Mouse (Mus musculus) liver, embryonic 14.5 days (tissue): Measurements from ENCODE around the gene Faap20. TPM values are rescaled to one million over a fixed set of nuclear protein-coding genes. Genes with fewer than 3 reads are reported as not detected.
A peak's percentile ranks its signal among the peaks of the same experiment; 100 is the strongest.

Experiments used
- ATAC-seq: fragments of 200-750 bp; cut with Nextera tagmentation; 2 replicates; pipeline ENCODE4 v1.8.0; 2017; ENCODE audit warnings: moderate number of reproducible peaks, mild to moderate bottlenecking, moderate library complexity; ENCODE audit not compliant: insufficient read depth
- DNase-seq, 3 experiments: peaks; one replicate each; pipeline ENCODE4 v3.0.0-alpha.2; 2012 to 2013; ENCODE audit warnings: low read depth in 3 of 3, low spot score in 3 of 3
- H3K27ac ChIP-seq: fragments of 300-500 bp; sonication (generic); 2 replicates; pipeline ENCODE4 v1.5.1; 2014; ENCODE audit warnings: moderate library complexity, mild to moderate bottlenecking, control low read depth, inconsistent platforms
- H3K27me3 ChIP-seq: fragments of 300-500 bp; sonication (generic); 2 replicates; pipeline ENCODE4 v1.6.1; 2014; ENCODE audit warnings: mild to moderate bottlenecking, low read length, moderate library complexity; ENCODE audit not compliant: control insufficient read depth, insufficient read depth
- H3K36me3 ChIP-seq: fragments of 300-500 bp; sonication (generic); replicated peaks from 2 replicates; pipeline ENCODE4 v1.6.1; 2014; ENCODE audit warnings: low read depth; ENCODE audit not compliant: control insufficient read depth, insufficient read depth
- H3K4me1 ChIP-seq, 2 experiments: fragments of 200-500 bp in 1 of 2; fragments of 300-500 bp in 1 of 2; sonication (generic) in 1 of 2; replicated peaks; 2 replicates each; pipeline ENCODE4 v1.6.1; 2012 to 2014; ENCODE audit warnings: antibody characterized with exemption in 1 of 2, inconsistent platforms in 1 of 2, low read length in 1 of 2; ENCODE audit not compliant: control insufficient read depth in 2 of 2, insufficient read depth in 2 of 2
- H3K4me2 ChIP-seq: fragments of 300-500 bp; sonication (generic); 2 replicates; pipeline ENCODE4 v1.6.1; 2014; ENCODE audit warnings: low read depth, mild to moderate bottlenecking, control low read depth, moderate library complexity
- H3K4me3 ChIP-seq, 2 experiments: fragments of 200-500 bp in 1 of 2; fragments of 300-500 bp in 1 of 2; sonication (generic) in 1 of 2; 2 replicates each; pipeline ENCODE4 v1.5.1; 2012 to 2014; ENCODE audit warnings: low read depth in 2 of 2, low read length in 2 of 2, mild to moderate bottlenecking in 2 of 2, control low read depth in 1 of 2, inconsistent platforms in 1 of 2, moderate library complexity in 1 of 2; ENCODE audit not compliant: insufficient read depth in 1 of 2
- H3K9ac ChIP-seq: fragments of 300-500 bp; sonication (generic); replicated peaks from 2 replicates; pipeline ENCODE4 v1.6.1; 2014; ENCODE audit warnings: mild to moderate bottlenecking, control low read depth, moderate library complexity
- H3K9me3 ChIP-seq: fragments of 300-500 bp; sonication (generic); 2 replicates; pipeline ENCODE4 v1.6.1; 2016; ENCODE audit warnings: low read length, mixed read lengths; ENCODE audit not compliant: control insufficient read depth
- CTCF ChIP-seq: IDR thresholded peaks from 2 replicates; pipeline ENCODE4 v1.5.1; 2016; ENCODE audit warnings: antibody characterized with exemption, low read depth, control low read depth
- EP300 ChIP-seq: IDR thresholded peaks from 2 replicates; pipeline ENCODE4 v1.6.1; 2016; ENCODE audit warnings: antibody characterized with exemption, low read depth
- WGBS: fragments of 180-500 bp; shearing (Covaris S2); extraction: QIAGEN DNeasy Blood & Tissue Kit; methylation state at CpG from one replicate; pipeline ENCODE4 v1.1.7; 2014; ENCODE audit not compliant: insufficient replicate concordance; 5-methylcytosine and 5-hydroxymethylcytosine counted together
- polyA plus RNA-seq, 2 experiments: library from polyadenylated mRNA; depleted of rRNA in 1 of 2; stranded (reverse) in 1 of 2; unstranded in 1 of 2; fragments of >200 nt; fragmentation: Nextera tagmentation in 1 of 2; extraction: Ambion mirVana in 1 of 2; gene quantifications; 2 replicates each; pipeline versions ENCODE4 v1.2.1 to v1.2.3; 2012 to 2014

The Faap20 gene
- polyA plus RNA-seq, 2 experiments: 12.2 to 14.8 TPM

DNA sequence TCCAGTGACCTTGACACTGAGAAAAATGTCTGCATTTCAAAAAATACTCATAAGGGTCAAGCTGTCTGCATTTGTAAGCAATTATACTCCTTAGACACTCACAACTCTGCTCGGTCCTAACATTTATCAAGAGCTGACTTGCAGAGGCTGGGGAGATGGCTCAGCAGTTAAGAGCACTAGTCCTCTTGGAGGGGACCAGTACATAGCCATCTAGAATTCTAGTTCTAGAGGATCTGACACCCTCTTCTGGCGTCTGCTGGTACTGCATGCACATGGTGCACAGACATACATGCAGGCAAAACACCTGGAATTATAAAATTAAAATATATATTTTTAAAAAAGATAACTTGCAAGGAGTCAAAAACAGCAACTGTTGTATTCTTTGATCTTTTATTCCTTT is 47.5 kb downstream of the Faap20 start:
- no peaks in the 10 kb centered on the region for H3K4me1 ChIP-seq
- H3K9me3 ChIP-seq: no peaks in the 10 kb centered on the region
- H3K27ac ChIP-seq: no peak overlapping the region
- DNase-seq (no peak), ATAC-seq (no peak)
- peak; percentile 48; the same call in 1 of the 2 replicates for TF ChIP-seq CTCF
- no peak for TF ChIP-seq EP300
- no peaks in the 10 kb centered on the region for H3K36me3 ChIP-seq
- H3K9ac ChIP-seq: no peak overlapping the region
- WGBS: 31% methylated on average over 2 of the region's 2 CpGs
- no peaks in the 10 kb centered on the region for H3K27me3 ChIP-seq
- H3K4me3 ChIP-seq: no peak overlapping the region
- no peak overlapping the region for H3K4me2 ChIP-seq

- TF ChIP-seq CTCF: no peak
- TF ChIP-seq EP300: no peak
- Histone ChIP-seq H3K9me3 (no peaks in the 10 kb centered on the region), H3K27ac (no peak overlapping the region), H3K4me2 (no peak overlapping the region), H3K4me3 (no peak overlapping the region), H3K36me3 (no peaks in the 10 kb centered on the region), H3K4me1 (no peaks in the 10 kb centered on the region), H3K27me3 (no peaks in the 10 kb centered on the region), H3K9ac (no peak overlapping the region)
- ATAC-seq: no peak
- no peak for DNase-seq
- WGBS: 59% methylated on average over 4 of the region's 4 CpGs
Measured at GRCm38 (mm10) chr4:155298826-155299225, 49.2 kb downstream of the Faap20 start.

DNA sequence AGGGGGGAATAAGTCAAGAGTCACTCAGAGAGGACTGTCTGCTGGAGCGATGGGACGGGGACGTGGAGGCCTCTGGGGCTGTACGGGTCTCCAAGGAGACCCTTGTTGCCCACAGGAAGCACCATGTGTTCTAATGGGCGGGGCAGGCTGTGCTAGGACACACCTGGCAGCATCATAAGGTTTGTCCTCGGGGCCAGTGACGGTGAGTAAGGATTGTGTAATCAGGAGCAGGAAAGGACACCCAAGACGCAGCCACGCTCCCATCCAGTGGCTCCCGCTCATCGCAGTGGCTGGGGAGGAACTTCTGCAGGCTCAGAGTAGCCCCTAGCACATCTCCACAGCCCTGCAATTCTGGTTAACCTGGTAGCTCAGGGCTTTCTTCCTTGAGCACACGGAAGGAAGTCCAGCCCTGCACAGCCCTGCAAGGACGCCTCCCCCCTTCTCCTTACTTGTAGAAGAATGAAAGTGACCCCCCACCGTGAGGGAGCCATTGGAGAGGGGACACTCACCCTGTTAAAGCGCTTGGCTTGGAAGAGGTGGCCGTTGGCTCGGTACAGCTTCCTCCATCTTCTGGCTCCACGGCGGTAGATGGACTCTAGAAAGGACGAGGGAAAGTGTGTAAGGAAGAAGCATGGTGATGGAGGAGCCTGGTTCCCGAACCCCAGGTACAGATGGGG is 51.0 kb downstream of the Faap20 start:
- Histone ChIP-seq H3K36me3 (no peaks in the 10 kb centered on the region), H3K27ac (no peak overlapping the region), H3K4me2 (no peak overlapping the region), H3K4me3 (no peak overlapping the region), H3K9me3 (no peaks in the 10 kb centered on the region), H3K9ac (no peak overlapping the region), H3K4me1 (no peaks in the 10 kb centered on the region), H3K27me3 (no peaks in the 10 kb centered on the region)
- ATAC-seq (no peak), DNase-seq (no peak)
- TF ChIP-seq CTCF (no peak), EP300 (no peak)
- WGBS: 57% methylated on average over 21 of the region's 21 CpGs

- Histone ChIP-seq H3K9ac (no peak overlapping the region), H3K9me3 (no peaks in the 10 kb centered on the region), H3K27ac (no peak overlapping the region), H3K27me3 (no peaks in the 10 kb centered on the region), H3K4me1 (no peaks in the 10 kb centered on the region), H3K4me3 (no peak overlapping the region), H3K4me2 (no peak overlapping the region), H3K36me3 (no peaks in the 10 kb centered on the region)
- whole genome bisulfite sequencing: 84% methylated on average over 7 of the region's 7 CpGs
- ATAC-seq (no peak), DNase-seq (no peak)
- TF ChIP-seq CTCF: no peak
- TF ChIP-seq EP300: no peak
Measured at GRCm38 (mm10) chr4:155301098-155301447, 51.5 kb downstream of the Faap20 start.

DNA sequence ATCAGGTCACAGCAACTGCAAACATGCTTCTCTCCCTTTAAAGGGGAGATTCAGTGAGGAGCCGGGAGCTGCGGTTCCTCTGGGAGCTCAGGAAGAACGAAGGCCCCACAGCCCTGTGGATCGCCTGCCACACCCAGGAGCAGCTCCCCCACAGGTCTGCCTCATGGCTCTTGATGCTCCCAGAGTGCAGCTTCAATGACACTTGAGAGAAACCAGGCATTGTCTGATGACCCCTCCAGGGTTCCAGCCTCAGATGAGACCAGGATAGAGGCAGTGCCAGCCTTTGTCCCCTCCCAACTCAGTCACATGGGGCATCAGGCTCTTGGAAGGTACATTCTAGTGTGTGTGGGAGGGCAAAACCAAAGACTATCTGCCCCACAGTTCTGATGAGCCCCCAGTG is 52.4 kb downstream of the Faap20 start:
- Histone ChIP-seq H3K4me2 (no peak overlapping the region), H3K9ac (no peak overlapping the region), H3K36me3 (no peaks in the 10 kb centered on the region), H3K27me3 (no peaks in the 10 kb centered on the region), H3K4me1 (no peaks in the 10 kb centered on the region; a peak in 1 of 4 replicates), H3K4me3 (no peak overlapping the region), H3K27ac (no peak overlapping the region), H3K9me3 (no peaks in the 10 kb centered on the region)
- TF ChIP-seq CTCF (no peak), EP300 (no peak)
- ATAC-seq: no peak
- DNase-seq: no peak
- WGBS: 60% methylated on average over 4 of the region's 4 CpGs
